Mouse (Mus musculus) cerebellum, adult (tissue): ENCODE data around the gene Nnat.

Source experiments
- ATAC-seq: cut with Nextera tagmentation; 2 replicates; pipeline ENCODE4 v1.9.2; 2017; ENCODE audit warnings: mild to moderate bottlenecking, moderate library complexity, mixed read lengths; ENCODE audit not compliant: insufficient number of reproducible peaks, low FRiP score, low TSS enrichment

Gene Nnat

GRCm38 (mm10) chr2:157546686-157547085 is 13.2 kb upstream of the Nnat start:
- ATAC-seq, result no peak

GRCm38 (mm10) chr2:157550292-157550691 is 9.6 kb upstream of the Nnat start:
- no peak for ATAC-seq

DNA sequence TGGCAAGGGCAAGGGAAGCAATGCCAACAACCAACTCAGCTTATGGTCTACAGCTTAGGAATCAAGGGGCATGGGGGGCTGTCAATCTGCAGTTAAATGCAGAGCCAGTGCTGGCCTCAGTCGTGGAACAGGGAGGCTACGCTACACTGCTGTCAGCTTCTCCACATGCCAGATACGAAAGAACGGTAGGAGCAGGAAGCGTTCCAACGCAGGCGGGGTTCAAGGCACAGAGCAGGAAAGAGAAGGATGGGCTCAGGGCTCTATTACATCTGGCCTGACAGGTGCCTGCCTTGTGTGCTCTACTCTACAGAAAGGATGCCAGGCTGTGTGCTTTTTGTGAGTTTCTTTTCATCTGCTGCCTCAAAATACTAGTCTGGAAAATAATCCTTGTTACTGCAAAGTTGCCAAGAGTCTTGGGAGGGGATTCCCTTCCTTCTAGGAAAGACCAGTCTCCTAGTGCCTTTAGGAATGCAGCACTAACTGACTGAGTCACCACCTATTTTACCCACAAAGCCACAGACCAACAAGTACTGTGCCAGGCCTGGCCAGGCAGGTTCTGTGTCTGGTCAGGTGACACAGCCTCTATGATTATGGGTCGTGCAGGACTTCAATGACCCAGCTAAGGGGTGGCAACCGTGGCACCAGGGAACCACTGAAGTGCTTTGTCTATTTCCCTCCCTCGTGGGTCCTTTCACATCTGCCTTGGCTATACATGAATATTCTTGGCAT is 7.6 kb upstream of the Nnat start:
- no peak for ATAC-seq

GRCm38 (mm10) chr2:157556074-157556698 is 3.7 kb upstream of the Nnat start:
- no peak for ATAC-seq

- ATAC-seq, result peak; percentile 29; the same call in 1 of the 2 replicates
These were observed 1.8 kb upstream of the Nnat start for GRCm38 (mm10) chr2:157558051-157558450.

DNA sequence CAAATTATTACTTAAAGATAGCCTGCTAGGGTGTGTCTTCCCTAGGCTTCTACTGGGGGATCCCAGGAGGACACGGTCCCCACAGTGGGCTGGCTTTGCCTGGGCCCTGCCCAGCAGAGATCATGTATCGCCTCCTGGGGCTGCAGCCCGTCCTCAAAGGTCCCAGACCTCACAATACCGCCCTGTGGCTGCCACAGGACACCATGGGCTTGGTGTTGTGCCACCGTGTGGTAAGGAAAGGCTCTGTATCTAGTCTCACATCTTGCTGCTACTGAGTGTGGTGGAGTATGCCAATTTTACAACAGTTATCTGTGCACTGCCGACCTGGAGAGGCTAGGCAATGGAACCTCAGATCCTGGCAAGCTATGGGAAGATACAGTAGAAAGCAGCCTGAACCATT is 1.4 kb upstream of the Nnat start:
- ATAC-seq, result no peak

GRCm38 (mm10) chr2:157559440-157559839 is 438 bp upstream of the Nnat start:
- no peak for ATAC-seq

GRCm38 (mm10) chr2:157560302-157560701 is 424 bp downstream of the Nnat start:
- ATAC-seq, result no peak

DNA sequence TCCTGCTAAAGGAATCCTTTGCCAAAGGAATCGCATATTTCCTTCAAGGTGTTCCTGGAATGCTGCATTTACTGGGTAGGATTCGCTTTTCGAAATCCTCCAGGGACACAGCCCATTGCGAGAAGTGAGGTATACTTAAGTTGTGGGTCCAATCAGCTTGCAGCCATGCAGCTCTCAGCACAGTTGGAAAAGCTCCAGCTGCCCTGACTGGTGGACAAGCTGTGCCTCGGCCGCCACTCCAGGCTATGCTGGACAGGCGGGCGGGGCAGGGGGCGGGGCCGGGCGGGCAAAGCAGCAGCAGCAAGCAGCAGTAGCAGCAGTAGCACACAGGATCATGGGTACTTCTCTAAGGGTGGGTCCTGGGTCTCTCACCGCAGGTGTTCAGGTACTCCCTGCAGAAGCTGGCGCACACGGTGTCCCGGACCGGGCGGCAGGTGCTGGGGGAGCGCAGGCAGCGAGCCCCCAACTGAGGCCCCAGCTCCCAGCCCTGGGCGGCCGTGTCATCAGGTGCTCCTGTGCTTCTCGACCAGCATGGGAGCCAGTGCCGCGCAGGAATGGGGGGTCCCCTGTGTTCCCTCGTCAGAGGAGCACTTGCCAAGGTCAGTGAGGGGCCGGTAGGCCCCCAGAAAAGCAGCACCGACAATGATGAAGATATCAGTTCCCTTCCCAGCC is 1.4 kb downstream of the Nnat start:
- ATAC-seq, result peak; percentile 60; the same call in 1 of the 2 replicates

DNA sequence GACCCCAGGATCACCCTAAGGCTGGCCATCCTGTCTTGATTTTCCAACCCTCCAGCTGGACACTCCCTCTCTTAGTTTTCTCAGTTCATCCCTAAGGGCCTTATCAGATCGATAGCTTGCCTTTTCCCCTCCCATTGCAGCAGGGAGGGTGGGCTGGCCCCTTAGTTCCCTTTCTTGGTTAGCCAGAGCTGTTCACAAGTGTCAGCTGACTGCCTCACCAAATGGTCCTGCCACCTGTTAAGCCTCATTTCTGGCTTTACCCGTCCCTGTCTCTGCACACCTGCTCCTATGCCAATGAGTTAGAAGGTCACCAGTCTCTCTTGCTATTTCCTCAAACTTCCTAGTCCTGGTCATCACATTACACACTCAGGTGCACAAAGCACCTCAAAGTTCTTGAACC is 3.2 kb downstream of the Nnat start:
- no peak for ATAC-seq

DNA sequence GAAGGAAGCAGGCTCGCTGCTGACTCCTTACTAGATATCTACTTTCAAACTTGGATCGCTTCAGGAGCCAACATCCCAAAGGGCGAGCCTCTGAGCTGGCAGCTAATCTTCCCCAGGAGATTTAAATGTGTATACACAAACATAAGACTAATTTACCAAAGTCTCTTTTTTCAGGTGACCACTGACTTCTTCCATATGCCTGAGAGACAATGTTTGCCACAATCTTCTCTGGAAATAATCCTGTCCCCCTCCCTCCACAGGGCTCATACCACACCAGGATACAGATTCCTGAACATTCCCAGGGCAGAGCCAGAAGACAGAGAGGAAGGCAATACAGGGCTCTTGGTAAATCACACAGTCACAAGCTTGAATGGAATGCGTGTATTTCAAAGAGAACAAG is 4.8 kb downstream of the Nnat start:
- ATAC-seq, result no peak

- ATAC-seq, result no peak
These were observed 5.6 kb downstream of the Nnat start for GRCm38 (mm10) chr2:157565446-157565845.

DNA sequence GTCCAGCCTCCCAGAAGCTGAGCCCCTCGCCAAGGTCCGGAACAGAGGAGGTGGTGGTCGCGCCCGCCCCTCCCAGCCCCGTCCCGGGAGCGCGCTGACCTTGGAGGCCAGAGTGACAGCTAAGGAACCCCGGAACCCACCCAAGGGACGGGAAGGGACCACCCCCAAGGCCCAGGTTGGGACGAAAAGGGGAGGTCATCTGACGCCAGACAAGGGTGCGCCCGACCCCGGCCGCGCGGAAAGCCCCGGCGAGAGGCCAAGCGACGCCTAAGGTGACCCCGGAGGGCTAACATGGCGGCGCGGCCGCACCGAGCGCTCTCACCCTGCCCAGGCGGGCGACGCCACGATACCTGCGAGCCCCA is 6.0 kb downstream of the Nnat start:
- no peak for ATAC-seq

DNA sequence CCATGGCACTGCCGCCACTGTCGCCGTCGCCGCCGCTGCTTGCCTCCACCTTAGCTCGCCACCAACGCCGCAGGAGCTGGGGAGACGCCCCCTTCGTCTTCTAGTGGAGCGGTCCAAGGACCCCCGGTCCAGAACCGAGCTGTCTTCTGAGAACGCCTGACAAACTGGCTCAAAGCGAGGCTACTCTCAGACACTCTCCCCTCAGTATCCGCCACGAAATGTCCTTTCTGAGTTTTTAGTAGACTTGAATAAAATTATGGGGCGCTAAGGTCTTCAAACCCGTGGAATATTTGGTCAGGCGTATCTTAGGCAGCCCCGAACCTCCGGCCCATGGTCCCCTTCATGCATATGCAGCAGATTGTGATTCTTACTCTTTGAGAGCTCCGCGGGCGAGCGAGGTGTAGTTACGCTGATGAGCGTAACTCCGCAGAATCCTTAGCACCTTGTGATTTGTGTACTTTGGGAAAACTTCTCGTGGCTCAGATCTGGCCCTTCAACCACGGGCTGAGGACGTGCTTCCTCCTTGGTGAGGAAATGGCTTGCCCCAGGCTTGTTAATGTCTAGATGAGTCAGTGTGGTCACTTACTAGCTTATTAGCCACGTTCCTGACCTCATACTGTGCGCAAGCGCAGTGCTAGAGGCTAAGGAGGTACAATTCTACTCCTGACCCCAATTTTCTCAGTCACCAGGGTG is 6.5 kb downstream of the Nnat start:
- peak; percentile 80 for ATAC-seq

DNA sequence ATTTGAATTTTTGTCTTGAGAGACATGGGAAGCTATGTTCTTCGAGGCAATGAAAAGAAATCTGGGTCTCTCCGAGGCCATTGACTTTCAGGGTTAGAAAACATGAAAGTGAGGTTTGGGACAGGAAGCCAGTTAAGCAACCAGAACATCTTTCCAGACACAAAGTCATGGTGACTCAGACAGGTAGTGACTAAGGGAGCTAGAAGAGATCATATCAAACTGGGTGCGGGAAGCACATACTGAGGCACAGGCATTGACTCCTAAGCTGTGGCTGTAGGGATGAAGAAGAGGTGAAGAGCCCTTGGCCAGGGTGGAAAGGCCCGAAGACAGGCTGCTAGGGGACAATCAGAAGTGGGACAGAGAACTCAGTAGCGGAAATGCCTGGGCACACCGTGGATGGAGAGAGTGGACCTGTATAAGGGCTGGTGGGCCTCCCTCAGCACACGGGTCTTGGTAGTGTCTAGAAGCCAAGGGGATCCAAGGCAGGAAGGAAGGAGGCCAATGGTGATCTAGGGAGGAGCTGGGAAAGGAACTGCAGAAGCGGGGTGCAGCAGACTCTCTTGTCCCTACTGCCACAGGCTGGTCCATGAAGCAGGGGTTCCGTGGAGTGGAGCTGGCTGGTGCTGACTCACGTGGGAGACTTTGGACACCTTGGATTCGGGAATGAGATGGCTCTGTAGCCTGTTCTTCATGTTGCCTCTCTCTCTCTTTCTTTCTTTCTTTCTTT is 7.5 kb downstream of the Nnat start:
- no peak for ATAC-seq

DNA sequence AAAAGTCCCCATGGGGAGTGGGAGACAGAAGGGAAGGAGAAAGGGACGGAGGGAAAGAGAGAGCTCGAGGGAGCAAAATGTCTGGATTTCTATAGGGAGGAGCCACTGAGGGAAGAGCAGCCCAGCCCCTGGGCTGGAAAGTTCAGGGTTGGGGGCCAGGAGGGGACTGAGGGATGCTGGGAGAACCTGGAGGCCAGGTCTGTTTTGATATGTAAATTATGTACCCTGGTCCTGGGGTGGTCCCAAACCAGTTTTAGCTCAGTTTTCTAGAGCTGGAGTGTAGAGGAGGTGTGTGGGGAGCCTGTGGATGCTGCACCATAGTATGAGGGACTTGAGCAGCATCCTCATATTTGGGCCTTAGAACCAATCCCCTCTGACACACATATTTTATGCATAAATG is 9.0 kb downstream of the Nnat start:
- no peak for ATAC-seq

DNA sequence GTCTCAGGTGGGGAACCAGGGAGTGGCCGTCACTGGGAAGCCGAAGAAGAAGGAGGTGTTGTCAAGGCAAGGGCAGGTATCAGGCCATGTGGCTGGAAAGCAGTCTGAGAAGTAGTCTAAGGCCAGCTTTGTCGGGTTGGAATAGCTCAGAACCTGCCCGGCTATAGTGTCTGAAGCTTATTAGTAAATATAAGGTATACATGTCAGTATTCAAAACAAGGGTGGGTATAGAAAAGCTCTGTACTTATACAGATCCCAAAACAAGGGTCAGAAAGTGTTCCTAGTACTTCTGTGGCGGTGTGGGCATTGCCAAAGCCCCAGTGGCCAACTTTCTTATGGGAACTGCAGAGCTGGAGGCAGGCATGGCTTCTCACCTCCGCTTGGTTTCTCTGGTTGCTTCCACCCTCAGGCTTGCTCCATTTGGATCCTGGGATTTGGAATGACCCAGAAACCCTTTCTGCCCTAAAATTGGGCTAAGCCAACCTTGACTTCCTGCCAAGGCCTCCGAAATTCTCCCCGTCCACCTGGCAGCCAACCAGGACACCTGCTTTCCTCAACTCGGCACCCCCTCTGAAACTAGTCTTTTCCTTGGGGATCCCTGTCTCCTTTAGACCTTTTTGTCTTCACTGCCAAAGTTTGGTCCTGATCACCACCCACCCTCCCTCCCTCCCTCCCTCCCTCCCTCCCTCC is 10.1 kb downstream of the Nnat start:
- no peak for ATAC-seq

GRCm38 (mm10) chr2:157571224-157571832 is 11.4 kb downstream of the Nnat start, which contains the start of gene Blcap:
Gene Blcap, minus strand, starts transcription at chr2:157571274.
- ATAC-seq, result no peak; the same call in 1 of the 2 replicates

- no peak for ATAC-seq
These were observed 12.9 kb downstream of the Nnat start for GRCm38 (mm10) chr2:157572786-157573185.
